Mouse (Mus musculus) heart, adult 8-10 months (tissue): Measurements from ENCODE around the gene Iqck. TPM values are rescaled to one million over a fixed set of nuclear protein-coding genes. Genes with fewer than 3 reads are reported as not detected.

Experiments used
- DNase-seq: peaks from one replicate; pipeline ENCODE4 v3.0.0; 2022; ENCODE audit warnings: low spot score
- total RNA-seq, 4 experiments: library from RNA; stranded (reverse); gene quantifications; 2 replicates each; pipeline ENCODE4 v1.2.4; 2022

Gene Iqck
- total RNA-seq: under 1 TPM; 0.32 to 0.72 (median 0.49) TPM

DNA sequence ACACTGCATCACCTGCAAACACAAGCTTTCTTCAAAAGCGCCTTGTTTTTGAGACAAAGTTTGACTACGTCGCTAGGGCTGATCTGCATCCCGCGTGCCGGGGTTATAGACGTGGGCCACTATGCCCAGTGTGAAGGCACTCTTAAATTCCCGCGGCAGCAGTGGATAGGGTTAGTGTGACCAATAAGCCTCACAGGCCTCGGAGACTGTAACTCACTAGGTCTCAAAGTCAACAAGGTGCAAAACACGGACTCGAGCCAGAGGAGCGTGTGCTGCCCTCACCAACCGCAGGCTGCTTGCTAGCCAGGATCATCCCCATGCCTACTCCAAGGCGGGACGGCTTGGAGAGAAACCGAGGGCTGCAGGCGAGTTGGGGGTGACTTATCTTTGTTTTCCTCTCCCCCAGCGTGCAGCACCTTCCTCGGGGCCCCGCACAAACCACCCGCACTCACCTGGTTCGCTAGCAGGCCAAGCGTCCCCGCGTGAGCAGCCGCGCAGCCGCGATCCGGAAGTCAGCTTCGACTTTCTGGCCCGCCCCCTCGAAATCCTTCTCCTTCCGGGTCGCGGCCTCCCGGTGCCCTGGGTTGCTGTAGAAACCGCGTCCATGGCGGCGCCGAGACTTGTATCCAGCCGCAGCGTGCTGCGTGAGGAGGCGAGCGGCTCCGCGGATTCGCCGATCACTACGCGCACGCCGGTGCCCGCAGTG lies at the start of gene Iqck:
Gene Iqck, plus strand, starts transcription at position 582 of the 706 bp plus-strand sequence.
- DNase-seq: peak; percentile 89

DNA sequence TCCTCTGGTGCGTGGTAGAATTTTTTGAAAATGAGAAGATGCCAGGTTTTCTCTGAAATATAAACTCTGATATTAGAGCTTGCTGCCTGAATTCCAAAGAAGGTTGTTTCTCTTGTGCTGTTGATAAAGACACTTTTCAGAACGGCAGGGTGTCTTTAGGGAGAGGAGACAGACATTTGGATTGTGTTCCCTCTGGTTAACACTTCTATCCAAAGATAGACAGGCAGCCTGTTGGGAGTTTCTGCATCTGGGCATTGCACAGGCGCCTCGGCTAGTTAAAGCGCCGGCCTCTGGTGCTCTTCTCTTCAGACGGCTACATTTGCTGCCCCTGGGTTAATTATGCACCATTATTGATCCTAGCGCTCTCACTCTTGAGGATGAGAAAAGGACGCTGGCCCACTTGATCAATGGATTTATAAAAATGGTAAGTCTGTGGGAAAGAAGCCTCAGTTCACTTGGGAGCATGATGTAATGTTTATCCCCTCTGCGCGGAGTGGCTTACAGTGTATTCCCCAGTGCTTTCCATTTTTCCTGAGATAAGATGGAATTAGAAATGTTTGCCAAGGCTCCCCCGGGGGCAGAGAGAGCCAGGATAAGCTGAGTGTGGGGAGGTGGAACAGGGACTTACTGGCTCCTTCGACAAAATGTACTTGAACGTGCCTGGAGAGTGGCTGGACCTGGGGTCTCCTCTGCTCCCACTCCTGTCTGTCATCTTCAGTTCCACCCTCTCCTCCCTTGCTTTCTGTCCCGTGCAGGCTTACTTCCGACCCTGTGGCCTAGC lies 48.7 kb upstream of the Iqck start:
- DNase-seq: peak; percentile 49

DNA sequence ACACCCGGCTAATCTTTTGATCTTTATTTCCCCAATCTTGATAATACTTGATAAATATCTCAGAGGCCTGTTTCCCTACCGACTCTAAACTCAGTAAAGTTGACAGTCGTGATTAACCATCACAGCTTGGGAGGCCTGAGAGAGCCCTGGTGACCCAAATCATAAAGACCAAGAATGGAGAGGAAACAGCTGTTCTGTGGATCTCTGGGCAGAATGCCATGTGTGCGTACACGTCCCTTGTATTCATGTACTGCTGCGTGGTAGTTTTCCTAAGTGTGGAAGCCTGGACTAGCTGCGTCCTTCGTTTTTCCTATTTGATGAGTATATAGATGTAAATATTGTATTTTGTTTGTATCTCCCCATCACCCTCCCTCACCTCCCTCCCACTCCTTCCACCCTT lies 47.7 kb upstream of the Iqck start:
- DNase-seq: peak; percentile 52

DNA sequence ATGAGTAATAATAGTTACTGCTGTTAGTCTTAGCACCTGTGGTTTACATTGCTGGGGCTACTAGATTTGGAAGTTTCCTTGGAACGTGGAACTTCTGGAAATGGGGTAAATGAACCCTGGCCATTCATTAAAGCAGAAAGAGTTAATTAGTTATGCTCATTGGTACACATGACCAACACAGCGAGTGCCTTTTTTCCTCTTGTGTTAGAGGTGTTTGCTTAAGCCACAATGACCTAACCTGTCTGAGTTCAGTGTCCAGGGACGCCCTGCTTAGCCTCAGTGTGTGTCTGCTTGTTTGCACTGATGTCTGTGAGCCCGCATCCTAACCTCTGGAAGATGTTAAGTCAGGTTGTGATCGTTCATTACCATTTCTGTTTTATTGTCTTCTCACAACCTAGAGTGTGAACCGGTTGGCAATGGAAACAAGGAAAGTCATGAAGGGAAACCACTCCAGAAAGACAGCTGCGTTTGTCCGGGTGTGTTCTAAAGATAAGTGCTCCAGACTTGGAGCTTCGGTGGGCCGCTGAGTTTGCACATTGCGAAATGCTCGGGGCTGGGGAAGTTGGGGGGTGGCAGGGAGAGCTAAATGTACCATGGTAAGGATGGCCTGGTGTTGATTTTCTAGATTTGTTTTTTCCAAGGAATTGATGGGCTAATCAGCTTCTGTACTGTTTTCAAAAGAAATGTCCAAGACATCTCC lies 44.0 kb upstream of the Iqck start:
- no peak for DNase-seq

DNA sequence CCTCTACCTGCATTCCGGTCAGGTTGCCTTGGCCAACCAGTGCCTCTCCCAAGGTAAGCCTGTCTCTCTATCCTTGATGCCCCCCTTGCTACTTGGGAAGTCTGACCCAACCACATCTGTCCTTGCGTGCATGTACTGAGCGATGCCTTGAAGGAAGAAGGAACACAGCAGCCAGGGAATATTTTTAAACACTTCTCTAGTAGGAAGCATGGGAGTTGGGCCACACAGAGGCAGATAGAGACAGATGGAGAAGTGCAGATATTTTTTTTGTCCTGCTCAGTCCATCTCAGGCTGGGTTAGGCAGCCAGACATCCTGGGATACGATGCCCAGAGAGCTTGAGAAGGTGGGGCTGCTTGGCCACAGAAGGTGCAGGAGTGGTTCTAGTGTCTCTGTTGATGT lies 42.0 kb upstream of the Iqck start:
- no peak for DNase-seq

DNA sequence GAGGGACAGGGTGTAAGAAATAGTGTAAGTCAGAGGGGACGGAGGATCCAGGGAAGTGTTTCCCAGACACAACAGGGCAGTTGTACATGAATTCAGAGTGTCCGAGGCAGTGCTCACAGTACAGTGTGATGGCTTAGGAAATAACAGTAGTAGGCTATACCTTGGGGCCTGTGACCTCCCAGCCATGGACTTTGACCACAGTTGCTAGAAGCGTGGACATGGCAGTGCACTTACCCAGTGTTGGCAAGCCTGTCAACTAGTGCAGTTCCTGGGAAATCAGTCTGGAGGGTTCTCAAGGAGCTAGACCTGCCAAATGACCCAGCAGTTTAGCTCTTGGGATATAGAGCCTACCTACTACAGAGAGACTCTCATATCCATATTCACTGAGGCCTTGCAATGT lies 39.3 kb upstream of the Iqck start:
- no peak for DNase-seq

DNA sequence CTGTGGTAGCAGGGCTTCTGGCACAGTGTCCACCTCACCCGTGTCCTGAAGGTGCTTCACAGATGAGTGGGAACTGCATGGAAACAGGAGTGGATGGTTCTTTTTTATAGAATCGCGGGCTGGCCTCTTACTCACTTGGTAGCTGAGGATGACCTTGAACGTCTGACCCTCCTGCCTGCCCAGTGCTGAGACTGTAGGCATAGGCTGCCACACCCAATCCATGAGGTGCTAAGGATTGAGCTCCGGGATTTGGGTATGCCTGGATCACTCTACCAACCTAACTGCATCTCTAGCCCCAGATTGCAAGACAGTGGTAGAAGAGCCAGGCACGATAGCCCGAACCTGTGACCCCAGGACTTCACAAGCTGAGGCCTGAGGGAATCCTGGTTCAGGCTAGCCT lies 37.8 kb upstream of the Iqck start:
- no peak for DNase-seq

DNA sequence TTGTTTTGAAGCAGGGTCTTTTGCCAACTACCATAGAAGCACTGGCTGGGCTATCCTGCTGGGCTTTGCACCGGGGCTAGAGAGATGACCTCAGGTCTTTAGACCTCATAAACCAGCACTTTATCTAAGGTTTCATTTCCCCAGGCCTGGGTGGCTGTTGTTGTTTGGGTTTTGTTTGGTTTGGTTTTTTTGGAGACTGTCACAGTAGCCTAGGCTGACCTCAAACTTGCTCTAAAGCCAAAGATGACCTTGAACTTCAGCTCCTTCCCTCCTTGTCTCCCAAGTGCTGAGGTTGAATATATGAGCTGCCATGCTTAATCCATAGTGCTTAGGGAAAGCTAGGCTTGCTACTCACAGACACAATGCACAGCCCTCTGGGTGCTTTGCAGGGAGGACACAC lies 35.9 kb upstream of the Iqck start:
- no peak for DNase-seq

DNA sequence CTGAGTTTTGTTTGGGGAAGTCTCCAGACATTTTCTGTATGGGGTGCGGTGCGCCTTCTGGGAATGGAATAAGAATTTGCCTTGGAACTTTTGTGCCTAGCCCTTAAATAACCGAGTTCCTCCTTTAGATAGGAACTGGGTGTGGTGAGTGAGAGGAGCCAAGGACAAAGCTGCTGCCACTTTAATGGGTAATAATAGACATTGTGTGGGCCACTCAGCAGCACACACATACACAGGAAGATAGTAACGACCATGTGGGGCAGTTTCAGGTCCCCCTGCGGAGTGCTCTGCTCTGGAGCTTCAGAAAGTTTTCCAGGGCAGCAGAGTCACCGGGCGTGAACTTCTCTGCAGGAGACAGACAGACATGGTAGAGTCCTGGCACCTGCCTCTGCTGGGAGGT lies 34.2 kb upstream of the Iqck start:
- peak; percentile 75 for DNase-seq

DNA sequence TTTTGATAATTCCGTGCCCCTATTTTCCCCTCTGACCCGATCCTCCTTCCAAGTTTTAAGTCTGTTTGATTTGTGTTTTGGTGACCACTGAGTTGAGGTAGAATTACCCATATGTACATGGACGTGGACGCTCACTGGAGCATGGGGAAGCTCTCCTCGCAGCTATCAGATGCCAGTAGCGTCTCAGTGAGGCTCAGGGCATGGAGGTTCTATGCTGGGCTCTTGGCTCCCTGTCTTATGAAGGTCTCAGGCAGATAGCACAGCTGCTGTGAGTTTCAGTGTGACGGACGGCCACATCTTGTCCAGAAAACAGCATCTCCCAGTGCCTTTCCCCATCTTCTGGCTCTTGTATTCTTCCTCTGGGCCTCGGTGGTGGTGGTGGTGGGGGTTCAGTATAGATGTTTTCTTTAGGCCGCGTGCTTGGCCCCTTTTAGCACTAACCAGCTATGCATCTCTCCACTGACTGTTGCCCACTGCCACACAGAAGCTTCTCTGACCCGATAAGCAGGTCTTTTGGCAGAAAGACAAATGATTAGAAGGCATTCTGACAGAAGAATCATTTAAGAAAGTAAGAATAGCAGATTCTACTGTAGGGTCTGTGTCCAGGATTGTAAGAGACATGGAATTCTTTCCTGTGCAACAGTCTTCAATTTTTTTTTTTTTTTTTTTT lies 33.5 kb upstream of the Iqck start:
- DNase-seq: no peak

DNA sequence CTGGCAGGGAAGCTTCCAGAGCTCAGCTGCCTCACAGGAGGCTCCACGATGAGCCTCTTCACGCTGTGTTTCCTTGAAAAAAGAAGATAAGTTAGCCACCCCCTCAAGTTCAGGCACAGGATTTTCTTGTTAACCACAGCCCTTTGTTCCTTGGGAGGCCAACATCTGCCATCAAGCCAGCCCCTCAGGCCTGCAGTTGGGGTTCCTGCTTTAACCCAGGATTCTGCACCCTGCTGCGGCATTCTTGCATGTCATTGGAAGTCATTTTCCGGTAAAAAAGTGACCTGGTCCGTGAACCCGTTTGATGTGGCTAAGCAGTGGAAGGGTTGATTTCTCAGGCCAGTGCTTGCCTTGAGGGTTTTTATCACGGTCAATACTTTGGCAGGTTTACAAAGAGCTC lies 31.1 kb upstream of the Iqck start:
- DNase-seq: no peak

DNA sequence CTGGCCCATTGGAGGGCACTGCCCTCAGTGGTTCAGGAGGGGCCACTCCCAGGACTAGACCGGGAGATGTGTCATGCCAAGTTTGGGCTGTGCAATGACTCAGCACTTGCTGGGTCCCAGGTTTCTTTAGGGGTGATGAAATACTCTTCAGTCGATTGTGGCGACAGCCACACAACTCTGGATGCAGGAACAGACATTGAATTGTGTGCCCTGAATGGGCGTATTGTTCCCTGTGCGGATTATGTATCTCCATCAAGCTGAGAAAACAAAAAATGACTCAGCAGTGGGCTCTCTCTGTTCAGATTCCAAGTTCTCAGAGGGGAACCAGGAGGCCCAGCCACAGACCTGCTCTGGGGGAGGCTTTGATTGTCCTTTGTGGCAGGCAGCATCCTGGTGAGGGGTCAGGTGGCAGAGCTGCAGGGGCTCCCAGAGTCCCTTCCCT lies 27.6 kb upstream of the Iqck start:
- DNase-seq: no peak

DNA sequence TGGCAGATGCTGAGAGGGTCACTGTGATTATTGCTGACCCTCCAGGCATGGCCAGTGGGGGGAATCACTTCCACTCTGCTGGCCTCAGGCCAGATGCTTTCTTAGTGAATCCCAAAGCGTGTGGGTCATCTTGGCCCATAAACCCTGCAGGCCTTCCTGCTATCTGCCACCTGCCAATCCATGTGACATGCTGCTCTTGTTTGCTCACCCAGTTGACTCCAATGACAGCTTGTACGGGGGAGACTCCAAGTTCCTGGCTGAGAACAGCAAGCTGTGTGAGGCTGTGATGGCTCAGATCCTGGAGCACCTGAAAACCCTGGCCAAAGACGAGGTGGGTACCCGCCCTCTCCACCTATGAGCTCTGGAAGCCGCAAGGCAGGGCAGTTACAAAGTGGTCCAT lies 17.7 kb upstream of the Iqck start:
- no peak for DNase-seq

DNA sequence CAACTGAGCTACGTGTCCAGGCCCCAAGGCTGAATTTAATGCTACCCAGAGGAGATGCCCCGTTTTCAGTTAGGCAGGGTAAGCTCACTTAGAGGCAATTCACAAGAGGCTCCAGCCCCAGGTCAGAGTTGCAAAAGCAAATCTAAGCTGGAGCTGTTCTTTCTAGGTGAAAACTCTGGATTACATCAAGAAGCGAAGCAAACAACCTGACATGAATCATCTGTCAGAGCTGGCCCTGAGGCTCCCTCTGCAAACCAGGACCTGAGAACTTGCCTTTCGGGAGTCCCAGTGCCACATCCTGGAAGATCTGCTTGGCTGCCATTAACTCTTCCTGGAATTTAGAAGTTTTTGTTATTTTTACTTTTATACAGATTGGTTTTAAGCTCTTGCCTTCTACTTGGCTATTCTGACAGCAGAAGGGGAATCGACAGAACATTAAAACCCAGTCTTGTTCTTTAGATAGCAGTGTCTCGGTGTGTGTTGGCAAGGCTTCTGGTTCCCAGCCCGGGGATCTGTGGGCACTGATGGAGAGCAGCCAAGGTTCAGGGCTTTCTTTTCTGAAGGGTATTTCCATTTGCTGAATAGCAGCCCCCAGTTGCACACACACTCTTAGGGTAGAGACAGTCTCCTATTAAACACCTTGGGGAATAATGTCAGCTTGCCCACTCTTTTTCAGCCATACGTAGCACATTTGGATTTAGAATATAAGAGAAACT lies 14.4 kb upstream of the Iqck start:
- DNase-seq: no peak

DNA sequence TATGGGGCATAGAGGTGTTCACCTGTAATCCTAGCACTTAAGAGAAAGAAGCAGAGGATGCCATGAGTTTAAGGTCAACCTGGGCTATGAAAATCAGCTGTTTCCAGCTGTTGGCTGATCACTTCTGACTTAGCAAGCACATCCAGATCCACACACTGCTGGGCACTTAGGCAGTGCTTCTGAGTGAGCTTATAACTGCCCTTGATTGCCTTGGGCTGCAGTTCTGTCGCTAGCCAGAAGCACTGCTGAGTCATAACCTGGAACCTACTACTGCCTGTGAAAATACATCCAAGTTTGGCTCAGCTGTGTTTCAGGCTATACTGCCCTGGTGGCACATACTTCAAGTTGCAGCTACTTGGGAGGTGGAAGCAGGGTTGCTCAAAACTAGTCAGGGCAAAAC lies 13.8 kb upstream of the Iqck start:
- no peak for DNase-seq

DNA sequence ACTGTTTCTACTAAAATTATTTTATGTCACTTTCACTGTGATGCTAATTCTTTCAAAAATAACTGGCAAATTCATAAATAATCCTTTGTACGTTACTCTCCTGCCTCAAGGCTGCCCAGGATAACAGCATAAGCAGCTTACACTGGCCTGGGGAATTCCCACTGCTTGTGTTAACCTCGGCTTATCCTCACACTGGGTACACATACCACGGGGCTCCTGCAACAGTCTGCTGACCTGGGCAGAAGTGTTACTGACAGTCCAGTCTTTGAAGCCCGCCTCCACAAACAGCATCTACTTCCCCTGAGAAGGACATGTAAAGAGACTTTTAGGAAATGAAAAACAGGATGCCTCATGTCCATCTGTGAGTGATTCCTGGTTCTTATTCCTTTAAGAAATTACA lies 12.6 kb upstream of the Iqck start:
- no peak for DNase-seq

DNA sequence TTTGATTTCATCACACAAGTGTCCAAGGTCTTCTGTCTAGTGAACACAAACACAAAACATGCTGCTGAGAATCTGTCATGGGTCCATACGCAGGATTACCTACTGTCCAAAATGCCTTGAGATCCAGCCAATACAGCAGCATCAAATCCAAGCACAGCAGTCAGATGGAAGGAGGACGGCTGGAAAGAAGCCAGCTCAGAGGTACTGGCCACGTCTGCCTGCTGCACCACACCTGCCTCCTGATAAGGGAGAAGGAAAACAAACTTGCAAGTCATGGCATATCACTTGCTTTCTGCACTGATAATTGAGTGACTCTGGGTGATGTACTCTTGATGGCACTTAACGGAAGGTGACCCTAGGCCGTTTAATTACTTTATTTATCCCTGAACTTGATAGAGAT lies 10.4 kb upstream of the Iqck start:
- no peak for DNase-seq

DNA sequence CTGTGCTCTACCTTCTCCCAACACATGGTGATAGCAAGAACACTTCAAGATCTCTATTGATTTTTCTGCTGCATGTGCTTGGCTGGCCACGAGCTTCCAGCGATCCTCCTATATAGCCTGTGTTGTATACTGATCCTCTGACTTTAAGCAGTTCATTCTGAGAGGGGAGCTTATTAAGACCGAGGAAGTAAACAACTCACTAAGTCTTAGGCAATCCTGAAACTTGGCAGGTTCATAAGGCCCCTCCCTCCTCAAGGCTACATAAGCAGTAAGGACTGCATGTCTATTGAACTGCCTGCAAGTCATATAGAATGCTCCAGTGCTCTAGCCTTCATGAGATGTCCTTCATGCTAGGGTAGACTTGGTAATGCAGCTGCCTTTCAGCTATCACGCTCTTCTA lies 9.2 kb upstream of the Iqck start:
- DNase-seq: no peak

DNA sequence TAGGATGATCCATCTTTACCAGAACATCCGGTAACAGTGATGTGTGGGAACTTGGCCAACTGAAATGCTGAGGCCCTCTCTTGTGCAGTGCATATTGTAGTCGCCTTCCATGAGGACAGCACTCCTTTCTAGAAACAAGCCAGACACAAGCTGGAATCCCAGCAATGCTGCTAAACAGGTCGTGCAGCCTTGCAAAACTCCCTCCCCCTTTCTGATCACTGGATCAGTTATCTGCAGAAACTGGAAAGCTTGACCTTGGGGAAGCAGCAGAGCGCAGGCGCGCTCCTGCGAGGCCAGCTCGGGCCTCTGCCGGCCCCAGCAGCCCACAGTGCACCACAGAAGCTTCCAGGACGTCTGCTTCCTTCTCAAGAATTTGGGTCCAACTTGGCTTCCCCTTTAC lies 6.8 kb upstream of the Iqck start:
- no peak for DNase-seq

DNA sequence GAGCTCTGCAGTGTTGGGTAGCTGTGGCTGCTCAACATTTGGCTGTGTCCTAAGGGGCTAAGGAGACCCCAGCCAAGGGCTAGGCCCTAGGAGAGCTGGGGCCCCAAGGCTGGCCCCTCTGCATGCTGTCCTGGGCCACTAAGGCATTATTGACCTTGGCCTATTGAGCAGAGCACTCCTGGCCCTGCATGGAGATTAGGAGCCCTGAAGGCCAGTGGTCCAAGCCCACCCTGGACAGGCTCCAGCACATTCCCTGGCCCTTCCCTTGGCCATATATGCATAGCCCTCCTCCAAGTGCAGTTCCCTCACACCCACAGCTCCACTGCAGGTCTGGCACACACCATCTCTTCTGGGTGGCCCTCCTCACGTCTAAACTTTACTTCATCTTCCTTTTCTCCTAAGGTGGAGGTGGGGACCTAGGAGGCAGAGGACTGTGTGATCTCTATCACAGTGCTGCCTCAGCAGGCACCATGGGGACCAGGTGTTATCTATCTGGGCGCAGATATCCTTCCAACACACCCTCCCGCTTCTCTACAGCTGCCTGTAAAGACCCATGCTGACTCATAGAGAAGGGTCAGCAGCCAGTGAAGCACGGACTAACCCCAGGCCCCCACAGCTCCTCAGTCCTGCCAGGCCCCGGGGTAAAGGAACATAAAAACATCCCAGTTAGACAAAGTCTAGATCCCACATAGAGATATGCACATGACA lies 5.9 kb upstream of the Iqck start:
- DNase-seq: no peak
